Mouse (Mus musculus): ENCODE measurements at regions not wholly inside any gene's neighbourhood (a gene's known extent, or its start where the extent isn't known, plus 50 kb on each side); places are given as distances from the start of the nearest gene placed in this dataset.
A peak's percentile ranks its signal among the peaks of the same experiment; 100 is the strongest.

GRCm38 (mm10) chr1:16904690-16905089 is 811.6 kb upstream of the 4930444P10Rik start:
- DNase-seq (ENCODE audit: low read depth, low spot score): no peak

GRCm38 (mm10) chr1:16868383-16868782 is 775.3 kb upstream of the 4930444P10Rik start:
- peak; percentile 84 for DNase-seq (ENCODE audit: low read depth, low spot score)

- peak; percentile 84 for DNase-seq (ENCODE audit: low read depth, low spot score)
These were observed 774.1 kb upstream of the 4930444P10Rik start for GRCm38 (mm10) chr1:16867086-16867835.

GRCm38 (mm10) chr1:16837111-16837510 is 744.0 kb upstream of the 4930444P10Rik start:
- DNase-seq (ENCODE audit: low read depth, low spot score): no peak

GRCm38 (mm10) chr1:16824709-16825108 is 731.6 kb upstream of the 4930444P10Rik start:
- peak; percentile 98 for DNase-seq (ENCODE audit: low read depth, low spot score)

- DNase-seq (ENCODE audit: low read depth, low spot score): peak; percentile 97
These were observed 730.9 kb upstream of the 4930444P10Rik start for GRCm38 (mm10) chr1:16824057-16824456.

- no peak for DNase-seq (ENCODE audit: low read depth, low spot score)
These were observed 728.1 kb upstream of the 4930444P10Rik start for GRCm38 (mm10) chr1:16821186-16821585.

GRCm38 (mm10) chr1:16816572-16816971 is 723.4 kb upstream of the 4930444P10Rik start:
- no peak for DNase-seq (ENCODE audit: low read depth, low spot score)

- DNase-seq (ENCODE audit: low read depth, low spot score): no peak
These were observed 722.6 kb upstream of the 4930444P10Rik start for GRCm38 (mm10) chr1:16815731-16816130.

- DNase-seq (ENCODE audit: low read depth, low spot score): no peak
These were observed 716.4 kb upstream of the 4930444P10Rik start for GRCm38 (mm10) chr1:16809370-16810150.

- peak; percentile 54 for DNase-seq (ENCODE audit: low read depth, low spot score)
These were observed 705.2 kb upstream of the 4930444P10Rik start for GRCm38 (mm10) chr1:16798292-16798691.

- DNase-seq (ENCODE audit: low read depth, low spot score): no peak
These were observed 703.3 kb upstream of the 4930444P10Rik start for GRCm38 (mm10) chr1:16796449-16796848.

GRCm38 (mm10) chr1:16790733-16791309 is 697.7 kb upstream of the 4930444P10Rik start:
- DNase-seq (ENCODE audit: low read depth, low spot score): no peak

GRCm38 (mm10) chr1:16779791-16780190 is 686.7 kb upstream of the 4930444P10Rik start:
- no peak for DNase-seq (ENCODE audit: low read depth, low spot score)

GRCm38 (mm10) chr1:16760951-16761350 is 667.8 kb upstream of the 4930444P10Rik start:
- DNase-seq (ENCODE audit: low read depth, low spot score): no peak

All from R1 (cell line).